In the genomic region with DNA sequence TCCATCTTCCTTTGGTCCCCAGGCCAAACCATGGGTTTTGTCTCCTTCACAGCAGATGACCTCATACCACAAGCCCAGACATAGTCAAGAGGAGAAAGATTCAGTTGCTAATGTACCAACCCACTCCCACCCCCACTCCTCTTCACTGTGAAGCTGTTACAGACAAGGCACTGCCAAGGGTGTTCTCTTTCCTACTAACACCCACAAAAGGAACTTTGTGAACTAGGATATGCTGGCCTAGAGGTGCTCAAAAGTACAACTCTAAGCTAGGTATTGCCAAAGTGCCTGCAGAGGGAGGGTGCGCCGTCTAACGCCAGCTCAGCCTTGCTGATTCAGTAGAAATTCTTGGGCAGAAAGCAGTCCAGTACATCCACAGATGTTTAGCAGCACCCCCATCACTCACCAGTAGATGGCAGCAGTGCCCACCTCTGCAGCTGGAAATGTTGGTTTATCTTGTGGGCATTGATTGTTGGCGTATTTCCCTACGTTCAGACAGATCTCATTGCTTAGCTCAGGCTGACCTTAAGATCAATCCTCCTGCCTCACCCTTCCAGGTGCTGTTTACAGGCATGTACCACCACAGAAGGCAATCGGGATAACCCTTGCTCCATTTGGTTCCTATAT, we compare ENCODE assay signal across 7 mouse cellular contexts. TPM values are rescaled to one million over a fixed set of nuclear protein-coding genes. Genes with fewer than 3 reads are reported as not detected.
DNase-seq lines count a peak whose midpoint lies in the region; ATAC-seq and TF ChIP-seq lines count a peak whose summit lies in the region.

No protein-coding gene starts in this region.

- peak; percentile 28 for DNase-seq in WW6 (ENCODE audit: low read depth, low spot score)
- DNase-seq in cerebellum, postnatal 10 days = peak; percentile 83 to 85
- DNase-seq in frontal cortex, postnatal 25 days (ENCODE audit: low spot score in 2 of 2) = peak; percentile 71 to 72
- DNase-seq in left cerebral cortex, postnatal 14 days (ENCODE audit: low spot score in 2 of 2) = peak; percentile 81 to 88
- DNase-seq in midbrain, embryonic 11.5 days (ENCODE audit: low spot score, missing footprints) = peak; percentile 98

- no peaks in the 10 kb centered on the region for H3K36me3 ChIP-seq in intestine, embryonic 15.5 days
- no peaks in the 10 kb centered on the region for H3K36me3 ChIP-seq in midbrain, embryonic 11.5 days (ENCODE audit: control insufficient read depth, insufficient read depth, low read length)
- no peaks in the 10 kb centered on the region for H3K36me3 ChIP-seq in small intestine, adult 2 months (ENCODE audit: control insufficient read depth, insufficient read depth, low read length)

- TF ChIP-seq POLR2A in small intestine, adult 2 months (IDR thresholded peaks at IDR 0.05; ENCODE audit: low read depth, low read length) = no peak

- H3K9ac ChIP-seq in intestine, embryonic 15.5 days = no peak overlapping the region
- no peak overlapping the region for H3K9ac ChIP-seq in midbrain, embryonic 11.5 days (ENCODE audit: low read length)

- no peaks in the 10 kb centered on the region for H3K9me3 ChIP-seq in intestine, embryonic 15.5 days
- H3K9me3 ChIP-seq in midbrain, embryonic 11.5 days (ENCODE audit: control insufficient read depth, low read length) = no peaks in the 10 kb centered on the region

- WGBS in intestine, embryonic 15.5 days = 22% methylated on average over 6 of the region's 6 CpGs
- WGBS in midbrain, embryonic 11.5 days = 35% methylated on average over 6 of the region's 6 CpGs
- 13% methylated on average over 6 of the region's 6 CpGs for WGBS in small intestine, adult 2 months

- no peaks in the 10 kb centered on the region for H3K4me1 ChIP-seq in intestine, embryonic 15.5 days (replicated peaks)
- H3K4me1 ChIP-seq in midbrain, embryonic 11.5 days (ENCODE audit: control insufficient read depth, insufficient read depth, low read length) = no peaks in the 10 kb centered on the region
- H3K4me1 ChIP-seq in small intestine, adult 2 months (ENCODE audit: control insufficient read depth, insufficient read depth, insufficient read length, low read length) = no peaks in the 10 kb centered on the region

- no peak overlapping the region for H3K27ac ChIP-seq in intestine, embryonic 15.5 days
- no peak overlapping the region for H3K27ac ChIP-seq in midbrain, embryonic 11.5 days (ENCODE audit: low read depth, low read length)
- no peak overlapping the region for H3K27ac ChIP-seq in small intestine, adult 2 months (ENCODE audit: insufficient read depth, low read depth, low read length)

- peak; percentile 55; the same call in 1 of the 2 replicates for ATAC-seq in intestine, embryonic 15.5 days
- ATAC-seq in midbrain, embryonic 11.5 days (ENCODE audit: low FRiP score) = peak; percentile 65; the same call in 1 of the 2 replicates

- TF ChIP-seq CTCF in small intestine, adult 2 months (IDR thresholded peaks at IDR 0.05; ENCODE audit: extremely low read depth, insufficient read length, insufficient replicate concordance, low read depth, low read length) = peak; percentile 92; the same call in 1 of the 2 replicates

- H3K27me3 ChIP-seq in intestine, embryonic 15.5 days (replicated peaks) = no peaks in the 10 kb centered on the region
- H3K27me3 ChIP-seq in midbrain, embryonic 11.5 days (ENCODE audit: control insufficient read depth, insufficient read depth, low read length) = no peaks in the 10 kb centered on the region
- H3K27me3 ChIP-seq in small intestine, adult 2 months (ENCODE audit: control insufficient read depth, insufficient read depth, low read length) = no peaks in the 10 kb centered on the region

- intact Hi-C loops in left cerebral cortex, postnatal 14 days (cut with DNase I) = loop anchor here (5.0 kb wide), 1 partner anchor 210 kb away; no protein-coding TSS in a partner anchor

- no peak overlapping the region for H3K4me2 ChIP-seq in intestine, embryonic 15.5 days (replicated peaks)
- no peak overlapping the region for H3K4me2 ChIP-seq in midbrain, embryonic 11.5 days

- H3K4me3 ChIP-seq in intestine, embryonic 15.5 days (replicated peaks) = no peak overlapping the region
- no peak overlapping the region for H3K4me3 ChIP-seq in midbrain, embryonic 11.5 days (ENCODE audit: low read depth, low read length)
- no peak overlapping the region for H3K4me3 ChIP-seq in small intestine, adult 2 months (ENCODE audit: low read depth, low read length)

RNA-seq across cellular contexts. Expression of a gene that starts 54.0 kb away (rescaled TPM):
- polyA plus RNA-seq in intestine, embryonic 15.5 days (2015; fragmentation: Nextera tagmentation; extraction: Ambion mirVana) = 154 and 160 TPM in 2 replicates
- total RNA-seq in left cerebral cortex, postnatal 14 days (2021) = 1 to 10 TPM; 4.0 to 5.3 TPM
- polyA plus RNA-seq in midbrain, embryonic 11.5 days (2014; fragmentation: Nextera tagmentation; extraction: Ambion mirVana) = 0.18 and 0.26 TPM in 2 replicates
- 41.3 and 51.0 TPM in 2 replicates for polyA plus RNA-seq in small intestine, adult 2 months (2012; rRNA removed)

Comparison
In these comparisons a context has a peak if more than half of its experiments do, and no peak if none do; other contexts are left out.
1. DNase-seq: peak in every context shown above with its lines; median percentile 98 in midbrain, embryonic 11.5 days; 84 in left cerebral cortex, postnatal 14 days; 84 in cerebellum, postnatal 10 days; 72 in frontal cortex, postnatal 25 days; 28 in WW6.
2. RNA of a gene that starts 54.0 kb away (polyA plus RNA-seq): 154 to 160 TPM in intestine, embryonic 15.5 days and 41.3 to 51.0 TPM in small intestine, adult 2 months; 0.18 to 0.26 TPM in midbrain, embryonic 11.5 days; every median in the first group is over 10 times any median in the second.